Mouse (Mus musculus) olfactory bulb, adult 2 months (tissue): ENCODE results near the gene Mpi. TPM values are rescaled to one million over a fixed set of nuclear protein-coding genes. Genes with fewer than 3 reads are reported as not detected.

ENCODE experiments used
- H3K27ac ChIP-seq: fragments of 200-500 bp; 2 replicates; pipeline ENCODE4 v1.5.1; 2012; ENCODE audit warnings: low read depth, low read length; ENCODE audit not compliant: insufficient read depth
- H3K4me1 ChIP-seq: fragments of 200-500 bp; 2 replicates; pipeline ENCODE4 v1.6.1; 2012; ENCODE audit warnings: low read length; ENCODE audit not compliant: control insufficient read depth, insufficient read depth
- H3K4me3 ChIP-seq: fragments of 200-500 bp; 2 replicates; pipeline ENCODE4 v1.5.1; 2012; ENCODE audit warnings: mild to moderate bottlenecking, low read depth, low read length, moderate library complexity; ENCODE audit not compliant: insufficient read depth
- CTCF ChIP-seq: fragments of 200-500 bp; IDR thresholded peaks from 2 replicates; pipeline ENCODE4 v1.5.1; 2012; ENCODE audit warnings: low read depth, mild to moderate bottlenecking, low read length, moderate library complexity; ENCODE audit not compliant: insufficient read depth
- POLR2A ChIP-seq: fragments of 200-500 bp; IDR thresholded peaks from 2 replicates; pipeline ENCODE4 v1.6.1; 2012; ENCODE audit warnings: mild to moderate bottlenecking, low read depth, low read length, moderate library complexity; ENCODE audit not compliant: insufficient read depth
- WGBS: fragments of 180-500 bp; shearing (Covaris S2); methylation state at CpG from one replicate; pipeline ENCODE4 v1.1.7; 2018; 5-methylcytosine and 5-hydroxymethylcytosine counted together
- polyA plus RNA-seq: library from polyadenylated mRNA; stranded (reverse); fragments of >200 nt; gene quantifications from 2 replicates; pipeline ENCODE4 v1.2.4, GENCODE M21; 2012; ENCODE audit warnings: low replicate concordance; ENCODE audit not compliant: missing spikeins, insufficient read depth, insufficient read length

Gene Mpi
- polyA plus RNA-seq, 1 experiment: not detected

- no peak for TF ChIP-seq CTCF
- peak; percentile 54; the same call in 1 of the 2 replicates for TF ChIP-seq POLR2A
- Histone ChIP-seq H3K4me3 (peak within 1 kb of the TSS; percentile 60), H3K27ac (peak within 1 kb of the TSS; percentile 97), H3K4me1 (peaks cover 30% of the 10 kb centered on the region)
- 1% methylated on average over 46 of the region's 46 CpGs for WGBS
Observed at GRCm38 (mm10) chr9:57503622-57504380, 48.8 kb downstream of the Mpi start, which contains the start of gene Rpp25. Rpp25 (plus strand) TSS chr9:57504026.

GRCm38 (mm10) chr9:57502911-57503621, 49.5 kb downstream of the Mpi start:
- peaks cover 32% of the 10 kb centered on the region for H3K4me1 ChIP-seq
- no peak for TF ChIP-seq POLR2A
- H3K4me3 ChIP-seq: peak overlapping the region; percentile 60
- peak overlapping the region; percentile 91 for H3K27ac ChIP-seq
- 10% methylated on average over 23 of the region's 23 CpGs for WGBS

- WGBS: 4% methylated on average over 20 of the region's 20 CpGs
- H3K4me1 ChIP-seq: peaks cover 36% of the 10 kb centered on the region
- TF ChIP-seq CTCF (no peak), POLR2A (0 out of 2 replicates have a peak, but pooled peaks have one; percentile 40)
- H3K4me3 ChIP-seq: peak overlapping the region; percentile 60
- H3K27ac ChIP-seq: peak overlapping the region; percentile 94
Observed at GRCm38 (mm10) chr9:57501861-57502260, 50.7 kb downstream of the Mpi start.

- Histone ChIP-seq H3K4me3 (peak overlapping the region; percentile 47), H3K4me1 (peaks cover 36% of the 10 kb centered on the region), H3K27ac (peak overlapping the region; percentile 94)
- WGBS: 7% methylated on average over 13 of the region's 13 CpGs
- no peak for TF ChIP-seq CTCF
- TF ChIP-seq POLR2A: no peak
Observed at GRCm38 (mm10) chr9:57501452-57501851, 51.1 kb downstream of the Mpi start.

- TF ChIP-seq POLR2A: no peak
- no peak for TF ChIP-seq CTCF
- peak overlapping the region; percentile 34; the same call in 1 of the 2 replicates for H3K27ac ChIP-seq
- H3K4me1 ChIP-seq: peaks cover 17% of the 10 kb centered on the region
- H3K4me3 ChIP-seq: no peak overlapping the region
- WGBS: 19% methylated on average over 7 of the region's 7 CpGs
Observed at GRCm38 (mm10) chr9:57498536-57498935, 54.0 kb downstream of the Mpi start.

GRCm38 (mm10) chr9:57497236-57497635, 55.3 kb downstream of the Mpi start:
- WGBS: 57% methylated on average over 5 of the region's 5 CpGs
- no peak overlapping the region for H3K27ac ChIP-seq
- peaks cover 11% of the 10 kb centered on the region for H3K4me1 ChIP-seq
- H3K4me3 ChIP-seq: no peak overlapping the region
- TF ChIP-seq CTCF (no peak), POLR2A (no peak)

- TF ChIP-seq POLR2A: no peak
- no peak for TF ChIP-seq CTCF
- Histone ChIP-seq H3K4me1 (peaks cover 6% of the 10 kb centered on the region), H3K4me3 (no peak overlapping the region), H3K27ac (no peak overlapping the region)
Observed at GRCm38 (mm10) chr9:57494970-57495369, 57.6 kb downstream of the Mpi start.

Other genes starting within 250 kb of the Mpi start
- gene Ppcdc, start 112.6 kb downstream of the Mpi start, polyA plus RNA-seq: not detected in 2 replicates
- gene Scamp5, start 84.7 kb downstream of the Mpi start, polyA plus RNA-seq: not detected in 2 replicates
- not detected in 2 replicates for gene Rpp25, start 48.7 kb downstream of the Mpi start, polyA plus RNA-seq
- not detected in 2 replicates for gene Cox5a, start 31.5 kb downstream of the Mpi start, polyA plus RNA-seq
- gene Fam219b, start 15.2 kb downstream of the Mpi start, polyA plus RNA-seq: not detected in 2 replicates
- not detected in 2 replicates for gene Scamp2, start 8.2 kb upstream of the Mpi start, polyA plus RNA-seq
- not detected in 2 replicates for gene Ulk3, start 36.7 kb upstream of the Mpi start, polyA plus RNA-seq
- not detected in 2 replicates for gene Cplx3, start 53.5 kb upstream of the Mpi start, polyA plus RNA-seq
- gene Lman1l, start 68.0 kb upstream of the Mpi start, polyA plus RNA-seq: not detected in 2 replicates
- gene Csk, start 100.9 kb upstream of the Mpi start, polyA plus RNA-seq: not detected in 2 replicates
- gene Cyp1a2, start 130.9 kb upstream of the Mpi start, polyA plus RNA-seq: not detected in 2 replicates
- gene Cyp1a1, start 135.2 kb upstream of the Mpi start, polyA plus RNA-seq: not detected in 2 replicates
- gene Edc3, start 155.8 kb upstream of the Mpi start, polyA plus RNA-seq: not detected in 2 replicates
- gene Clk3, start 213.1 kb upstream of the Mpi start, polyA plus RNA-seq: 308 TPM in 1 of 2 replicates, not detected in the other